Comparison of ENCODE assay signal across 8 mouse cellular contexts in the genomic region with DNA sequence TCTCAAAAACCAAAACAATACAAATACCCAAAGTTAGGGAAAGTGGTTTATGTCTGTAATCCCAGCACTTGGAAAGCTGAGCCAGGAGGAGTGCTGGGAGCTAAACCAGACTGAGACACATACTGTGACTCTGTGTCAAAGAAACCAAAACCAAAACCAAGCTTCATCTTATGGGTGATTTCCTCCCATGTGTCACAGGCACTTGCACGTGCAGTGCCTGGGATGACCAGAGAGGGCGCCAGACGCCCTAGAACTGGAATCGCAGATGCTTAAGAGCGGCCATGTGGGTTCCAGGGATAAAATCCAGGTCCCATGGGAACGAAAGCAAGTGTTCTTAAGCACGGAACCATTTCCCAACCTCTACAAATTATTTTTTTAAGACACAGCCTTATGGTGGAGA.
DNase-seq lines count a peak whose midpoint lies in the region; ATAC-seq and TF ChIP-seq lines count a peak whose summit lies in the region.

No protein-coding gene starts in this region.

- no peak for TF ChIP-seq POLR2A in cortical plate, adult 2 months (IDR thresholded peaks at IDR 0.05; ENCODE audit: extremely low read depth, insufficient read depth, low read length)
- no peak for TF ChIP-seq POLR2A in kidney, adult 2 months (IDR thresholded peaks at IDR 0.05; ENCODE audit: low read depth, low read length)
- no peak for TF ChIP-seq POLR2A in thymus, adult 2 months (IDR thresholded peaks at IDR 0.05; ENCODE audit: control insufficient read depth, extremely low read depth, insufficient read depth, low read length, poor library complexity)

- no peaks in the 10 kb centered on the region for H3K4me1 ChIP-seq in cortical plate, adult 2 months (ENCODE audit: control insufficient read depth, insufficient read depth, low read length)
- H3K4me1 ChIP-seq in kidney, adult 2 months (ENCODE audit: control insufficient read depth, insufficient read depth, low read length) = peaks cover 19% of the 10 kb centered on the region; the same call in 1 of the 2 replicates
- H3K4me1 ChIP-seq in thymus, adult 2 months (replicated peaks; ENCODE audit: control insufficient read depth, insufficient read depth, low read length) = peaks cover 6% of the 10 kb centered on the region; the same call in 1 of the 2 replicates

- DNase-seq in gastrocnemius, adult 18-20 months (ENCODE audit: low spot score) = peak; percentile 31
- no peak for DNase-seq in gastrocnemius, postnatal 25 days
- DNase-seq in urinary bladder, postnatal 14 days (ENCODE audit: low spot score) = peak; percentile 61
- no peak for DNase-seq in urinary bladder, postnatal 4 days (ENCODE audit: low spot score in 2 of 2)
- DNase-seq in kidney, adult 2 months = peak; percentile 68
- peak; percentile 64 for DNase-seq in thymus, adult 2 months

- TF ChIP-seq CTCF in cortical plate, adult 2 months (IDR thresholded peaks at IDR 0.05; ENCODE audit: extremely low read depth, insufficient read depth, low read length) = peak; percentile 50
- peak; percentile 83 for TF ChIP-seq CTCF in kidney, adult 2 months (conservative IDR thresholded peaks at IDR 0.05; ENCODE audit: insufficient read depth, insufficient read length, low read depth, low read length)
- TF ChIP-seq CTCF in thymus, adult 2 months (IDR thresholded peaks at IDR 0.05; ENCODE audit: borderline replicate concordance, control insufficient read depth, extremely low read depth, insufficient read depth, low read length, poor library complexity) = peak; percentile 81; the same call in 1 of the 2 replicates

- no peak overlapping the region for H3K4me3 ChIP-seq in cortical plate, adult 2 months (ENCODE audit: insufficient read depth, low read length)
- H3K4me3 ChIP-seq in kidney, adult 2 months (ENCODE audit: insufficient read depth, low read depth, low read length) = no peak overlapping the region
- no peak overlapping the region for H3K4me3 ChIP-seq in thymus, adult 2 months (ENCODE audit: control insufficient read depth, insufficient read depth, low read length)

- no peaks in the 10 kb centered on the region for H3K36me3 ChIP-seq in kidney, adult 2 months (ENCODE audit: control insufficient read depth, insufficient read depth, low read length)
- no peaks in the 10 kb centered on the region for H3K36me3 ChIP-seq in thymus, adult 2 months (ENCODE audit: control insufficient read depth, insufficient read depth, low read length)

- WGBS in kidney, adult 2 months = 50% methylated on average over 7 of the region's 7 CpGs
- 50% methylated on average over 7 of the region's 7 CpGs for WGBS in thymus, adult 2 months

- peak; percentile 84 for ATAC-seq in megakaryocyte progenitor cell, adult 5-6 weeks (replicated peaks; ENCODE audit: poor library complexity)

- H3K27me3 ChIP-seq in kidney, adult 2 months (replicated peaks; ENCODE audit: control insufficient read depth, insufficient read depth, low read length) = no peaks in the 10 kb centered on the region
- H3K27me3 ChIP-seq in thymus, adult 2 months (ENCODE audit: control insufficient read depth, insufficient read depth, low read length) = no peaks in the 10 kb centered on the region

- no peak overlapping the region for H3K27ac ChIP-seq in cortical plate, adult 2 months (ENCODE audit: insufficient read depth, low read length)
- H3K27ac ChIP-seq in kidney, adult 2 months (ENCODE audit: insufficient read depth, low read depth, low read length) = peak overlapping the region; percentile 100
- H3K27ac ChIP-seq in thymus, adult 2 months (ENCODE audit: control insufficient read depth, insufficient read depth, low read length) = no peak overlapping the region

Comparison
In these comparisons a context has a peak if more than half of its experiments do, and no peak if none do; other contexts are left out.
1. DNase-seq: peak in gastrocnemius, adult 18-20 months (single experiment), urinary bladder, postnatal 14 days (single experiment), kidney, adult 2 months (single experiment) and thymus, adult 2 months (single experiment); none in gastrocnemius, postnatal 25 days (single experiment) and urinary bladder, postnatal 4 days (0 of 2).
2. Peak in every context shown above with its lines, with median percentiles within 50 percentile points of each other: CTCF ChIP-seq.